Mouse (Mus musculus) c-Kit-positive CD71-negative TER-119-negative erythroid progenitor cells, embryonic 14.5 days (primary cell): Measurements from ENCODE around the gene Fryl.

Source experiments
- DNase-seq: peaks from one replicate; pipeline ENCODE4 v3.0.0-alpha.2; 2013; ENCODE audit warnings: low read depth

Fryl gene

GRCm38 (mm10) chr5:73257096-73257495 lies 677 bp upstream of the Fryl start:
- no peak for DNase-seq

- DNase-seq: no peak
Observed at GRCm38 (mm10) chr5:73255321-73256251, 833 bp downstream of the Fryl start.

- DNase-seq: no peak
Observed at GRCm38 (mm10) chr5:73254660-73255059, 1.8 kb downstream of the Fryl start.

- no peak for DNase-seq
Observed at GRCm38 (mm10) chr5:73252739-73253138, 3.7 kb downstream of the Fryl start.

GRCm38 (mm10) chr5:73249341-73249740 lies 7.1 kb downstream of the Fryl start:
- no peak for DNase-seq

GRCm38 (mm10) chr5:73248211-73248610 lies 8.2 kb downstream of the Fryl start:
- DNase-seq: no peak

GRCm38 (mm10) chr5:73246414-73246813 lies 10.0 kb downstream of the Fryl start:
- no peak for DNase-seq

GRCm38 (mm10) chr5:73244403-73244802 lies 12.0 kb downstream of the Fryl start:
- no peak for DNase-seq

- no peak for DNase-seq
Observed at GRCm38 (mm10) chr5:73241966-73242365, 14.5 kb downstream of the Fryl start.

GRCm38 (mm10) chr5:73241332-73241731 lies 15.1 kb downstream of the Fryl start:
- DNase-seq: peak; percentile 42

- DNase-seq: no peak
Observed at GRCm38 (mm10) chr5:73240391-73240790, 16.0 kb downstream of the Fryl start.

- no peak for DNase-seq
Observed at GRCm38 (mm10) chr5:73236894-73237334, 19.5 kb downstream of the Fryl start.

- no peak for DNase-seq
Observed at GRCm38 (mm10) chr5:73235201-73235600, 21.2 kb downstream of the Fryl start.

- DNase-seq: no peak
Observed at GRCm38 (mm10) chr5:73233018-73233881, 23.2 kb downstream of the Fryl start.

- DNase-seq: no peak
Observed at GRCm38 (mm10) chr5:73232267-73232666, 24.2 kb downstream of the Fryl start.

- no peak for DNase-seq
Observed at GRCm38 (mm10) chr5:73231835-73232234, 24.6 kb downstream of the Fryl start.

- no peak for DNase-seq
Observed at GRCm38 (mm10) chr5:73230171-73230570, 26.2 kb downstream of the Fryl start.

- DNase-seq: no peak
Observed at GRCm38 (mm10) chr5:73229467-73229866, 27.0 kb downstream of the Fryl start.

- no peak for DNase-seq
Observed at GRCm38 (mm10) chr5:73228291-73229049, 27.9 kb downstream of the Fryl start.

GRCm38 (mm10) chr5:73227518-73228101 lies 28.8 kb downstream of the Fryl start:
- no peak for DNase-seq

- no peak for DNase-seq
Observed at GRCm38 (mm10) chr5:73223065-73223464, 33.4 kb downstream of the Fryl start.

- no peak for DNase-seq
Observed at GRCm38 (mm10) chr5:73222397-73222796, 34.0 kb downstream of the Fryl start.
